Mouse (Mus musculus) stomach, embryonic 14.5 days (tissue): ENCODE data around the gene Kcp. TPM values are rescaled to one million over a fixed set of nuclear protein-coding genes. Genes with fewer than 3 reads are reported as not detected.
A peak's percentile ranks its signal among the peaks of the same experiment; 100 is the strongest.

Experiments
- ATAC-seq: fragments of 200-750 bp; cut with Nextera tagmentation; 2 replicates; pipeline ENCODE4 v1.8.0; 2017; ENCODE audit warnings: low read depth, moderate TSS enrichment; ENCODE audit not compliant: insufficient number of reproducible peaks, insufficient read depth, low FRiP score
- H3K27ac ChIP-seq: fragments of 300-500 bp; sonication (generic); 2 replicates; pipeline ENCODE4 v1.5.1; 2014; ENCODE audit warnings: mild to moderate bottlenecking, low read length, moderate library complexity, mixed read lengths
- H3K27me3 ChIP-seq: fragments of 300-500 bp; sonication (generic); 2 replicates; pipeline ENCODE4 v1.6.1; 2014; ENCODE audit warnings: low read length, control low read depth, mixed read lengths; ENCODE audit not compliant: control insufficient read depth, insufficient read depth
- H3K36me3 ChIP-seq: fragments of 300-500 bp; sonication (generic); 2 replicates; pipeline ENCODE4 v1.6.1; 2014; ENCODE audit warnings: mild to moderate bottlenecking, control low read depth, low read length, moderate library complexity, mixed read lengths; ENCODE audit not compliant: control insufficient read depth, insufficient read depth
- H3K4me1 ChIP-seq: fragments of 300-500 bp; sonication (generic); 2 replicates; pipeline ENCODE4 v1.6.1; 2014; ENCODE audit warnings: low read length, control low read depth, mixed read lengths; ENCODE audit not compliant: control insufficient read depth, insufficient read depth
- H3K4me2 ChIP-seq: fragments of 300-500 bp; sonication (generic); replicated peaks from 2 replicates; pipeline ENCODE4 v1.6.1; 2014; ENCODE audit warnings: low read depth, low read length, control low read depth
- H3K4me3 ChIP-seq: fragments of 300-500 bp; sonication (generic); 2 replicates; pipeline ENCODE4 v1.5.1; 2014; ENCODE audit warnings: low read depth, low read length, control low read depth
- H3K9ac ChIP-seq: fragments of 300-500 bp; sonication (generic); replicated peaks from 2 replicates; pipeline ENCODE4 v1.6.1; 2014; ENCODE audit warnings: low read depth, mild to moderate bottlenecking, control low read depth, low read length, moderate library complexity, mixed read lengths
- H3K9me3 ChIP-seq: fragments of 300-500 bp; sonication (generic); 2 replicates; pipeline ENCODE4 v1.6.1; 2016; ENCODE audit warnings: low read depth, low read length, control low read depth; ENCODE audit not compliant: control insufficient read depth
- WGBS: fragments of 180-500 bp; shearing (Covaris S2); extraction: QIAGEN DNeasy Blood & Tissue Kit; methylation state at CpG from one replicate; pipeline ENCODE4 v1.1.7; 2014; 5-methylcytosine and 5-hydroxymethylcytosine counted together
- polyA plus RNA-seq: library from polyadenylated mRNA; unstranded; fragments of >200 nt; fragmentation: Nextera tagmentation; extraction: Ambion mirVana; gene quantifications from 2 replicates; pipeline ENCODE4 v1.2.1, GENCODE M21; 2014

Kcp gene
- polyA plus RNA-seq, 1 experiment from 2014 or later: 30.4 TPM

DNA sequence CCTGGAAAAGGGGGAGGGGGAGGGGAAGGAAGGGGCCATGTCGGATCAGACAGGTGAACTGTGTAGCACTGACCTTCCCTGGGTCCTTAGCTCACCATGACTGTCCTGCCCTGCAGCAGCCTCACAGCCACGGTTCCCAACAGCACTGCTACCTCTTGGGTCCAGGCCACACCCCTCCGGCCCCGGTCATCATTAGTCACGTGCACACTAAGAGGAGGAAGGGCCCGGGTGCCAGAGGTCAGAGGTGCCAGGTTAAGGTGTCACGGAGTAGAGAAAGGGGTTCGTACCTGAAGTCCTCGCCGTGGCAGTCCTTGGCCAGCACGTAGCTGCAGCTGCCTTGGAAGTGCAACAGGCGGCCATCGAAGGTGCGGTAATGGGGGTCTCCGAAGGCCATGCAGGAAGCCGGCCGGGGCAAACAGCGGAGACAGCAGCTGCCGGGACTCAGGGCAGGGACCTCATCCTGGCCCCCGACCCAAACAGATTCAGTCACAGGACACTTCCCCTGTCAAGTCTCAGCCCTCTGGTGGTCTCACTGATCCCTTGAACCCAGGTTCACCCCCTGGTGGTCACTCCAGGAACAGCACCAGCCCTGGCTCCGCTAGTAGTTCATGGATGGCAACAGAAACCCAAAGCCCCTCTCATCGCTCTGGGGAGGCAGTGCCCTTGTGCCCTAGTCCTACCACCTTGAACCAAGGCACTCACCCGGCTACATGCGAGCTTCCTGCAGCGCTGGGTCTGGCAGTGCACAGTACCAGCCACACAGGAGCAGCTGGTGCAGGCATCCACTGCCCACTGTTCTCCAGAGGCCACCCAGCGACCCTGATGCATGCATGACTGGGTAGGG, 22.8 kb downstream of the Kcp start:
- no peak overlapping the region; the same call in 1 of the 2 replicates for H3K9ac ChIP-seq
- 7% methylated on average over 26 of the region's 26 CpGs for WGBS
- no peaks in the 10 kb centered on the region for H3K4me1 ChIP-seq
- H3K4me2 ChIP-seq: peak overlapping the region; percentile 54
- H3K27ac ChIP-seq: no peak overlapping the region
- peak; percentile 82 for ATAC-seq
- no peaks in the 10 kb centered on the region for H3K9me3 ChIP-seq
- peaks cover 3% of the 10 kb centered on the region for H3K36me3 ChIP-seq
- H3K27me3 ChIP-seq: 0 out of 2 replicates have a peak, but pooled peaks cover 2% of the 10 kb centered on the region
- H3K4me3 ChIP-seq: peak overlapping the region; percentile 24

DNA sequence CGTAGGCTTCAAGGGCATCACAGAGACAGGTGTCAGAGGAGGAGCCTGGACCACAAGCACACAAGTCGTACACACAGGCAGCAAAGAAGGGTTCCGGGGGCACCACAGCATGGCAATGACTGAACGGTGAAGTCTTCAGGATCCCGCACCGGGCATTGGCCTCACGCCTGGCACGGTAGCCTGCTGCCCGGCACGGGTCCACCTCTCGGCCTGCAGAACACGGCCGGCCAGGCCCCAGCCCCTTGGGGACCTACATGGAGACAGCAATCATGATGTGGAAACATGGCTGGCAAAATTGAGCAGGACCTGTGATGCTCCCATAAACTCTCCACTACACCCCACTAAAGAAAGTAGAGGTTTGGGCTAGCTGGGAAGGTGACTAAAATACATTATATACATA, 25.1 kb downstream of the Kcp start:
- 0 out of 2 replicates have a peak, but pooled peaks cover 2% of the 10 kb centered on the region for H3K27me3 ChIP-seq
- H3K4me1 ChIP-seq: no peaks in the 10 kb centered on the region
- H3K9ac ChIP-seq: no peak overlapping the region
- H3K36me3 ChIP-seq: peaks cover 3% of the 10 kb centered on the region
- H3K4me3 ChIP-seq: no peak overlapping the region
- H3K4me2 ChIP-seq: no peak overlapping the region
- no peaks in the 10 kb centered on the region for H3K9me3 ChIP-seq
- 93% methylated on average over 13 of the region's 13 CpGs for WGBS
- ATAC-seq: no peak
- H3K27ac ChIP-seq: no peak overlapping the region

DNA sequence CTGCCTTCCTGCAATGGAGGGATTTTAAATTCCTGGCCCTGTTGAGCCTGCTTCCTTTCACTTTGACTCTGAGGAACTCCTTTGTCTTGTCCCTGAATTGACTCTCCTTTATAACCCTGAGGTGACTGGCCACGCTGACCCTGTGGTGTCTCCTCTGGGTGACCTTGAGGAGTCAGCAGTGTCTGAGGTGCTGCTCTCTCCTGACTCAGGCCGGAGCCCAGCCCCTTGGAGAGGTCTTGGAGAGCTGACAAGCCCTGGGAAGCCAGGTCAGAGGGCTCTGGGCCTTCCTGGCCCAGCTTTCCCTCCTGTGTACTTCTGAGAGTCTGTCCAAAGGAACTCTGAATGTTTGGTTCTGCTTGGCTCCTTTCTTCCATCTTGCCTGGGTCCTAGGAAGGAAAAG, 33.0 kb downstream of the Kcp start:
- Histone ChIP-seq H3K27me3 (no peaks in the 10 kb centered on the region), H3K4me2 (peak overlapping the region; percentile 52; the same call in 1 of the 2 replicates), H3K36me3 (peaks cover 8% of the 10 kb centered on the region), H3K4me3 (no peak overlapping the region), H3K9me3 (no peaks in the 10 kb centered on the region), H3K9ac (no peak overlapping the region), H3K4me1 (no peaks in the 10 kb centered on the region), H3K27ac (no peak overlapping the region)
- no peak for ATAC-seq
- 70% methylated on average over 2 of the region's 2 CpGs for WGBS

DNA sequence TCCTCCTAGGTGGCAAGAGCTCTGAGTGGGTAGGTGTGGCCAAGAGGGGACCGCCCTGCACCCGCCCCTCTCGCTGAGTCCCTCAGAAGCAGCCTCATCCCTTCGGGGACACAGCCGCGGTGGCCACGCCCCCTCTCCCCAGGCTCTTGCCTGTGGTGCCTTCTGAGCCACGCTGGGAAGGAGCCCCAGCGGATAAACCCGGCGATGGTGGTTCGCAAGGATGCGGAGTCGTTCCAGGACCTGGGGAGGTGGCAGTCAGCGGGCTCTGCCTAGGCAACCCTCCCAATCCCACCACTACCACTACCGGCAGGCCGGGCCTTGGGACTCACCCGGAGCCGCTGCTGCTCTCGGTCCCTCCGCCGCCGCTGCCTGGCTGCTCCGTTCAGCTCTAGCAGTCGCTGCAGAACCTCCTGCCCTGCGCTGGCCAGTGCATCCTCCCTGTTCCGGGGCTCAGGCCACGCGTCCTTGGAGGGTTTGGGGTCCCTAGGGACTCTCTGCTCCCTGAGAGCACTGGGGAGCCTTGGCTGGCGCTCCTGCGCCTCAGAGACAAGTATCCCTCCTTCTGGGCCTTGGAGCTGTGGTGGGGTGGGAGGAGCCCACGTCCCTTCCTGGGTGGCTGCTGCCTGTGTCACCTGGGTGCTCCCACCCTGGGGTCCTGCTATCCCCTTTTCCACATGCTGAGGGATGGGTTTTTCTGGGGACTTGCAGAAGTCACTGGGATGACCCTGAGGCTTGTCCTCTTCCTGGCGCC, 33.6 kb downstream of the Kcp start:
- H3K4me2 ChIP-seq: peak overlapping the region; percentile 52
- H3K9me3 ChIP-seq: no peaks in the 10 kb centered on the region
- WGBS: 5% methylated on average over 33 of the region's 33 CpGs
- peak; percentile 93 for ATAC-seq
- H3K4me1 ChIP-seq: peaks cover under 1% of the 10 kb centered on the region; the same call in 1 of the 2 replicates
- no peak overlapping the region for H3K27ac ChIP-seq
- peak overlapping the region; percentile 34 for H3K4me3 ChIP-seq
- no peaks in the 10 kb centered on the region for H3K27me3 ChIP-seq
- no peak overlapping the region; the same call in 1 of the 2 replicates for H3K9ac ChIP-seq
- H3K36me3 ChIP-seq: peaks cover 8% of the 10 kb centered on the region

DNA sequence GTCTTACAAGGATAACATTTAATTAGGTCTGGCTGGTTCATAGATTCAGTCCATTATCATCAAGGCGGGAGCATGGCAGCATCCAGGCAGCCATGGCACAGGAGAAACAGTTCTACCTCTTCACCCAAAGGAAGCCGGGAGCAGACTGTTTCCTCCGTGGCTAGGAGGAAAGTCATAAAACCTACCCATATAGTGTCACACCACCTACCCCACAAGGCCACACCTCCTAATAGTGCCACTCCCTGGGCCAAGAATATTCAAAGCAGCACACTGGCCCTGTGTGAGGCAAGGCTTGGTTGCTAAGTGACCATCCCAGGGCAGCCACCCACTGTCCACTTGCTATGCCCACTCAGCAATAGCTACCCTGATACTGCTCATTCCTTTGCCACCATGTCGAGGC, 36.6 kb downstream of the Kcp start, which contains the start of gene Atp6v1fnb:
Gene Atp6v1fnb, plus strand, starts transcription at position 301 of the 400 bp plus-strand sequence.
- Histone ChIP-seq H3K27ac (no peak within 1 kb of the TSS), H3K4me3 (no peak within 1 kb of the TSS), H3K9ac (no peak within 1 kb of the TSS), H3K27me3 (no peaks in the 10 kb centered on the region), H3K36me3 (peaks cover 8% of the 10 kb centered on the region), H3K9me3 (no peaks in the 10 kb centered on the region), H3K4me1 (peaks cover 7% of the 10 kb centered on the region; the same call in 1 of the 2 replicates), H3K4me2 (no peak within 1 kb of the TSS)
- WGBS: 91% methylated on average over 4 of the region's 4 CpGs
- no peak for ATAC-seq

DNA sequence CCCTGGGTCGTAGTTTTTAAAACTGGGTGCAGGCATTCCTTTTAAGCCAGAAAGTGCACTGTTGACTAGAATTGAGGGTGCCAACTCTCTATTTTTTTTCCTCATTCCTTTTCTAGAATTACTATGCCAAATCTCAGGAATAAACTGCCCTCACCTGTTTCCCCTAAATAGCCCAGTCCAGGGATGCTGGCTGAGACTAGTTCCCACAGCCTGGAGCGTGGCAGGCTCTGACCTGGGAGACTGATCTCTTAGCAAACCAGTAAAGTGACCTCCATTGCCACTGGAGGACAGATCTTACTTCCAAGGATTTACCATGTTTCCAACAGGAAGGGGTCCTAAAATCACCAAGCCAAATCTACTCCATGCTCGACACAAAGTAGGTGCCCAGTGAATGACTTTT, 38.9 kb downstream of the Kcp start:
- Histone ChIP-seq H3K27me3 (no peaks in the 10 kb centered on the region), H3K36me3 (peaks cover 8% of the 10 kb centered on the region), H3K9me3 (no peaks in the 10 kb centered on the region), H3K4me1 (peaks cover 7% of the 10 kb centered on the region; the same call in 1 of the 2 replicates), H3K4me3 (peak overlapping the region; percentile 68), H3K27ac (no peak overlapping the region), H3K4me2 (peak overlapping the region; percentile 64), H3K9ac (0 out of 2 replicates have a peak overlapping the region, but pooled peaks have one; percentile 52)
- WGBS: 87% methylated on average over 3 of the region's 3 CpGs
- no peak for ATAC-seq

DNA sequence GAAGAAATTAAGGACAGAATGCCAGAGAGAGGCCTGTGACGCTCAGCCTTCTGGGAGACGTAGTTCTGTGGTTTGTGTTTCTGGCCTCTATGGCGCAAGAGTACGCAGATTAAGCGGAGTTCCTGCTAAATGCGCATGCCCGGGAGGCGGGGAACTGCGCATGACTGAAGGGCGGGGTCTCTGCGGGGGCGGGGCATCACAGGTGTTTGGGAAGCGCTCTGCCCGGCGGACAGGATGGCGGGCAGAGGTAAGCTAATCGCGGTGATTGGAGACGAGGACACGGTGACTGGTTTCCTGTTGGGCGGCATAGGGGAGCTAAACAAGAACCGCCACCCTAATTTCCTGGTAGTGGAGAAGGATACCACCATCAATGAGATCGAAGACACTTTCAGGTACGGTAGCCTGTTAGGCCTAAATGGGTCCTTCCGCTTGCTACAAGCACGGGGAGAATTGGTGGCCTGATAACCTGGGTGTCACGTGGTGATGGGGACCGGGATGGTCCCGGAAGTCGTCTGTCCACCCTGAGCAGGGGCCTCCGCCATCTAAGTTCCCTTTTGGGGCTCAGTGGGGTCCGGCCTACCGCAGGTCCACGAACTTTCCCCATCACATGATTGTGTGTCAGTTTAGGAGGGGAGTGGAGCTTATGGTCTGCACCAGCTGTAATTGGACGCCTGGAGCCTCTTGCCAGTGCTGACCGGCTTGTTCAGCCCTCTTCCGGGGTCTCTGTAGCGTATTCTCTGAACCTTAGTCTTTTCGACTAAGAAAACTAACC, 40.0 kb downstream of the Kcp start, which contains the start of gene Atp6v1f:
Gene Atp6v1f, plus strand, starts transcription at position 136 of the 772 bp plus-strand sequence.
- peak within 1 kb of the TSS; percentile 64 for H3K4me2 ChIP-seq
- H3K9me3 ChIP-seq: no peaks in the 10 kb centered on the region
- whole genome bisulfite sequencing: under 1% methylated on average over 39 of the region's 39 CpGs
- H3K4me1 ChIP-seq: peaks cover 7% of the 10 kb centered on the region; the same call in 1 of the 2 replicates
- no peaks in the 10 kb centered on the region for H3K27me3 ChIP-seq
- peak; percentile 92 for ATAC-seq
- H3K4me3 ChIP-seq: peak within 1 kb of the TSS; percentile 68
- H3K27ac ChIP-seq: peak within 1 kb of the TSS; percentile 39; the same call in 1 of the 2 replicates
- peak within 1 kb of the TSS; percentile 52 for H3K9ac ChIP-seq
- peaks cover 8% of the 10 kb centered on the region for H3K36me3 ChIP-seq

DNA sequence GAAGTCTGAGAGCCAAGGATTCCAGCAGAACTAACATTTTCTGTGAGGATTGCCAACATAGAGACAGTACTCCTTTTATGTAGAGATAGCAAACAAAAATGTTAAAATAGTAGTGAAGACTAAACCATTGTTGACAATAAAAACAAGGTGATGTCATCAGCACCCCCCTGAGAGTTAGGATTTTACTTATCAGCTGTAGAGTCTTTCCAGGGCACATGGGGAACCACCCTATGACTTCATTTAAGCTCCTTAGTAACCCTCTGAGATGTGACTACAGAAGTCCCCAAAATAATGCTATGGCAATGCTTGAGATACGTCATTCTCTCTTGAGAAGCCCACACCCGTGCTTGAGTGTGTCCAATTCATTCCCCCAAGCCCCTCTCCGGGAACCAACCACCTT, 44.4 kb downstream of the Kcp start:
- ATAC-seq: no peak
- no peak overlapping the region for H3K4me2 ChIP-seq
- H3K9me3 ChIP-seq: no peaks in the 10 kb centered on the region
- no peak overlapping the region for H3K4me3 ChIP-seq
- H3K4me1 ChIP-seq: no peaks in the 10 kb centered on the region; the same call in 1 of the 2 replicates
- H3K27me3 ChIP-seq: no peaks in the 10 kb centered on the region
- no peak overlapping the region for H3K9ac ChIP-seq
- peaks cover 22% of the 10 kb centered on the region for H3K36me3 ChIP-seq
- H3K27ac ChIP-seq: no peak overlapping the region
- WGBS: 78% methylated on average over 3 of the region's 3 CpGs
